Mouse (Mus musculus): ENCODE measurements around the gene Zbtb25.

GRCm38 (mm10) chr12:76388794-76389193 lies 19.4 kb upstream of the Zbtb25 start:
- TF ChIP-seq MAX (IDR thresholded peaks at IDR 0.05; ENCODE audit: low read length) (no peak), MXI1 (IDR thresholded peaks at IDR 0.05; ENCODE audit: low read depth, low read length) (no peak), ZKSCAN1 (IDR thresholded peaks at IDR 0.05; ENCODE audit: low read depth, low read length) (no peak), CTCF (IDR thresholded peaks at IDR 0.05 in 2 of 3, conservative IDR thresholded peaks at IDR 0.05 in 1 of 3; ENCODE audit: control insufficient read depth in 1 of 3, insufficient read depth in 1 of 3, low read depth in 2 of 3, low read length in 3 of 3, poor library complexity in 1 of 3, severe bottlenecking in 1 of 3) (no peak), POLR2A (IDR thresholded peaks at IDR 0.05; ENCODE audit: control insufficient read depth in 1 of 2, insufficient read depth in 1 of 2, low read depth in 1 of 2, low read length in 2 of 2, poor library complexity in 1 of 2) (no peak; a peak in 1 of 4 replicates)
